Mouse (Mus musculus): ENCODE data around the gene Tubd1. TPM values are rescaled to one million over a fixed set of nuclear protein-coding genes. Genes with fewer than 3 reads are reported as not detected.
A peak's percentile ranks its signal among the peaks of the same experiment; 100 is the strongest.

The Tubd1 gene
- polyA plus RNA-seq, 1 experiment from 2014 or later: 8.4 TPM

- H3K27ac ChIP-seq: peak overlapping the region; percentile 68
- no peaks in the 10 kb centered on the region for H3K9me3 ChIP-seq (replicated peaks; ENCODE audit: low read length)
- 84% methylated on average over 5 of the region's 5 CpGs for WGBS
These were observed 48.7 kb downstream of the Tubd1 start for GRCm38 (mm10) chr11:86593443-86593842.

GRCm38 (mm10) chr11:86594188-86594876 lies 49.5 kb downstream of the Tubd1 start:
- Histone ChIP-seq H3K4me1 (replicated peaks; ENCODE audit: insufficient read depth, low read length) (peaks cover 6% of the 10 kb centered on the region; the same call in 1 of the 2 replicates), H3K4me2 (ENCODE audit: low read length) (no peak overlapping the region), H3K9ac (ENCODE audit: low read depth, low read length) (no peak overlapping the region), H3K9me3 (replicated peaks; ENCODE audit: low read length) (no peaks in the 10 kb centered on the region), H3K36me3 (ENCODE audit: insufficient read depth, low read length) (peaks cover 4% of the 10 kb centered on the region; the same call in 1 of the 2 replicates), H3K27ac (no peak overlapping the region), H3K4me3 (replicated peaks; ENCODE audit: low read depth, low read length) (no peak overlapping the region), H3K27me3 (ENCODE audit: insufficient read depth, low read length) (no peaks in the 10 kb centered on the region)
- no peak for DNase-seq (ENCODE audit: low spot score)
- ATAC-seq (replicated peaks; ENCODE audit: low FRiP score, low read depth): no peak
- TF ChIP-seq CTCF (IDR thresholded peaks at IDR 0.05; ENCODE audit: low read depth): no peak
- 84% methylated on average over 6 of the region's 6 CpGs for WGBS

More at GRCm38 (mm10) chr11:86593443-86593842, 48.7 kb downstream of the Tubd1 start:
- Histone ChIP-seq H3K27me3 (ENCODE audit: insufficient read depth, low read length) (no peaks in the 10 kb centered on the region), H3K4me2 (ENCODE audit: low read length) (no peak overlapping the region), H3K4me3 (replicated peaks; ENCODE audit: low read depth, low read length) (no peak overlapping the region), H3K9ac (ENCODE audit: low read depth, low read length) (no peak overlapping the region), H3K36me3 (ENCODE audit: insufficient read depth, low read length) (peaks cover 4% of the 10 kb centered on the region; the same call in 1 of the 2 replicates), H3K4me1 (replicated peaks; ENCODE audit: insufficient read depth, low read length) (peaks cover 6% of the 10 kb centered on the region; the same call in 1 of the 2 replicates)
- TF ChIP-seq CTCF (IDR thresholded peaks at IDR 0.05; ENCODE audit: low read depth): no peak
- ATAC-seq (replicated peaks; ENCODE audit: low FRiP score, low read depth) (no peak), DNase-seq (ENCODE audit: low spot score) (no peak)

GRCm38 (mm10) chr11:86595366-86595765 lies 50.6 kb downstream of the Tubd1 start:
- Histone ChIP-seq H3K36me3 (ENCODE audit: insufficient read depth, low read length) (peaks cover 4% of the 10 kb centered on the region; the same call in 1 of the 2 replicates), H3K9me3 (replicated peaks; ENCODE audit: low read length) (no peaks in the 10 kb centered on the region), H3K9ac (ENCODE audit: low read depth, low read length) (no peak overlapping the region), H3K4me1 (replicated peaks; ENCODE audit: insufficient read depth, low read length) (peaks cover 6% of the 10 kb centered on the region; the same call in 1 of the 2 replicates), H3K27me3 (ENCODE audit: insufficient read depth, low read length) (no peaks in the 10 kb centered on the region), H3K27ac (no peak overlapping the region), H3K4me3 (replicated peaks; ENCODE audit: low read depth, low read length) (no peak overlapping the region), H3K4me2 (ENCODE audit: low read length) (no peak overlapping the region)
- WGBS: 96% methylated on average over 6 of the region's 6 CpGs
- ATAC-seq (replicated peaks; ENCODE audit: low FRiP score, low read depth): no peak
- no peak for TF ChIP-seq CTCF (IDR thresholded peaks at IDR 0.05; ENCODE audit: low read depth)
- DNase-seq (ENCODE audit: low spot score): no peak

- DNase-seq (ENCODE audit: low spot score): peak; percentile 61
- no peak for ATAC-seq (replicated peaks; ENCODE audit: low FRiP score, low read depth)
- peaks cover 4% of the 10 kb centered on the region; the same call in 1 of the 2 replicates for H3K36me3 ChIP-seq (ENCODE audit: insufficient read depth, low read length)
- no peaks in the 10 kb centered on the region for H3K9me3 ChIP-seq (replicated peaks; ENCODE audit: low read length)
- H3K4me3 ChIP-seq (replicated peaks; ENCODE audit: low read depth, low read length): no peak overlapping the region
- no peak overlapping the region; the same call in 1 of the 2 replicates for H3K27ac ChIP-seq
- TF ChIP-seq CTCF (IDR thresholded peaks at IDR 0.05; ENCODE audit: low read depth): no peak
- peaks cover 6% of the 10 kb centered on the region; the same call in 1 of the 2 replicates for H3K4me1 ChIP-seq (replicated peaks; ENCODE audit: insufficient read depth, low read length)
- H3K27me3 ChIP-seq (ENCODE audit: insufficient read depth, low read length): no peaks in the 10 kb centered on the region
- no peak overlapping the region for H3K9ac ChIP-seq (ENCODE audit: low read depth, low read length)
- WGBS: 73% methylated on average over 7 of the region's 7 CpGs
- H3K4me2 ChIP-seq (ENCODE audit: low read length): no peak overlapping the region
These were observed 51.6 kb downstream of the Tubd1 start for GRCm38 (mm10) chr11:86596187-86596960.

- H3K9ac ChIP-seq (ENCODE audit: low read depth, low read length): no peak overlapping the region
These were observed 52.2 kb downstream of the Tubd1 start for GRCm38 (mm10) chr11:86596976-86597375.

GRCm38 (mm10) chr11:86598154-86598553 lies 53.4 kb downstream of the Tubd1 start:
- Histone ChIP-seq H3K4me3 (replicated peaks; ENCODE audit: low read depth, low read length) (no peak overlapping the region), H3K27me3 (ENCODE audit: insufficient read depth, low read length) (no peaks in the 10 kb centered on the region), H3K9ac (ENCODE audit: low read depth, low read length) (no peak overlapping the region), H3K9me3 (replicated peaks; ENCODE audit: low read length) (no peaks in the 10 kb centered on the region), H3K4me1 (replicated peaks; ENCODE audit: insufficient read depth, low read length) (peaks cover 3% of the 10 kb centered on the region; the same call in 1 of the 2 replicates), H3K27ac (no peak overlapping the region), H3K36me3 (ENCODE audit: insufficient read depth, low read length) (peaks cover 4% of the 10 kb centered on the region; the same call in 1 of the 2 replicates), H3K4me2 (ENCODE audit: low read length) (no peak overlapping the region)
- DNase-seq (ENCODE audit: low spot score) (no peak), ATAC-seq (replicated peaks; ENCODE audit: low FRiP score, low read depth) (no peak)
- no peak for TF ChIP-seq CTCF (IDR thresholded peaks at IDR 0.05; ENCODE audit: low read depth)
- WGBS: 85% methylated on average over 5 of the region's 5 CpGs

More at GRCm38 (mm10) chr11:86596976-86597375, 52.2 kb downstream of the Tubd1 start:
- 90% methylated on average over 3 of the region's 3 CpGs for WGBS
- no peak for TF ChIP-seq CTCF (IDR thresholded peaks at IDR 0.05; ENCODE audit: low read depth)
- H3K4me2 ChIP-seq (ENCODE audit: low read length): no peak overlapping the region
- H3K36me3 ChIP-seq (ENCODE audit: insufficient read depth, low read length): peaks cover 4% of the 10 kb centered on the region; the same call in 1 of the 2 replicates
- H3K4me1 ChIP-seq (replicated peaks; ENCODE audit: insufficient read depth, low read length): peaks cover 6% of the 10 kb centered on the region; the same call in 1 of the 2 replicates
- H3K27me3 ChIP-seq (ENCODE audit: insufficient read depth, low read length): no peaks in the 10 kb centered on the region
- DNase-seq (ENCODE audit: low spot score) (no peak), ATAC-seq (replicated peaks; ENCODE audit: low FRiP score, low read depth) (no peak)
- no peaks in the 10 kb centered on the region for H3K9me3 ChIP-seq (replicated peaks; ENCODE audit: low read length)
- H3K4me3 ChIP-seq (replicated peaks; ENCODE audit: low read depth, low read length): no peak overlapping the region
- no peak overlapping the region for H3K27ac ChIP-seq
